Mouse (Mus musculus): Measurements from ENCODE around the gene Papln.
A peak's percentile ranks its signal among the peaks of the same experiment; 100 is the strongest.

The Papln gene

DNA sequence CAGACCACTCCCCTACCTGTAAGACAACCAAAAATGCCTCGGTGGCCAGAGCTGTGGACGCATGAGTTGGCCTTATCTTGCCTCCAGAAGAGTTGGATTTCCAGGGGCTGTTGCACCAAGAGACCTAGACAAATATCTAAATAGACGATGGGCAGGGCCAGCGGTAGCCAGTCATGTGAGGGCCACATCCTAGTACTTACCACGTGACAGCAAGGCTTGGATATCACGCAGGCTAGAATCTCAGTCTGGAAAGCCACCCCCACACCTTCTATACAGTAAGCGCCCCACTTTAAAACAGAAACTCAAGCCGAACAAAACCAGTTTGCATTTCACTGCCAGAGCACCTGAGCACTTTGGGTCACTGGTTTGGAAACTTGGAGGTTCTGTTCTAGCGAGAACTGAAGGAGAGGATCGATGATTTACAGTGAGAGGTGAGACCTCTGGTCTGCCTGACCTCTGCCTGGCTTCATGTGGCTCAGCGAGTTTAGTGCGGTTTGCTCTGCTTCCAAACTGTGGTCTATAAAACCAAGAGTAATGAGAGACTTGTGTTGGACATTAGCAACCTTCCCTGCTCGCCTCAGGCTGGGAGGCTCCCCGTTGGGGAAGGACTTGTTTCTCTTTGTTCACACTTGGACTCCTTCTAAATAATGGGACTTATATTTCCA is 4.9 kb downstream of the Papln start:
- DNase-seq (ENCODE audit: low spot score) = no peak

DNA sequence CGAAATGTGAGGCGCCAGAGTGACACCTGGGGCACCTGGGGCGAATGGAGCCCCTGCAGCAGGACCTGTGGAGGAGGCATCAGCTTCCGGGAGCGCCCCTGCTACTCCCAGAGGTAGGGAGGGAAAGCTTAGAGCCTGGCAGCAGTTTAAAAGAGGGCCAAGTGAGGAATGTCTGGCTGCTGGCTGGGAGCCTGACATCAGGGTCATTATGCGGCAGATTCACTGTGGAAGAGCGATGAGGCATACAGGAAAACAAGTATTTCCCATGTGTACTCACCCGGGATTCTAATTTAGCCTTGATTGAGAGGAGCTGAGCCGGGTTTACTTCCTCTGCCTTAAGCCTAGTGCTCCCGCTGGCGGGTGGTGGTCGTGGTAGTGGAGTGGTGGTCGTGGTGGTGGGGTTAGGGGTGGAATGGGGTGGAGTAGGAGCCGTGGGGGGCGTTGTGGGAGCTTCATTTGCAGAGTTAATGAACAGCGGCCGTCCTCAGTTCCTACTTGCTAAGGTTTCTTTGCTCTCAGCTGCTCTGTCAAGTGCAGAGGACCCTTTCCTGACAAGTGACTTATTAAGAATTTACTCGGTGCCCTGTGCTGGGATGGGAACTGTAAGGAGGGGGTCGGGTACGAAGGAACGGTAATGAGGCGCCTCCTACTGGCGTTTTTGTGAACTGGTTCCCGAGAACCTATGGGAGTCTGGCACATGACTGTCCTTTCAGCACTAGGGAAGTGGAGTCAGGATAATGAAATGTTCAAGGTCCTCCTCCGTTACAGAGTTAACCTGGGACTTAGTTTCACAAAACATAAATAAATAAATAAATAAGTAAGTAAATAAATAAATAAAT is 7.2 kb downstream of the Papln start:
- peak; percentile 60 for DNase-seq (ENCODE audit: low spot score)

DNA sequence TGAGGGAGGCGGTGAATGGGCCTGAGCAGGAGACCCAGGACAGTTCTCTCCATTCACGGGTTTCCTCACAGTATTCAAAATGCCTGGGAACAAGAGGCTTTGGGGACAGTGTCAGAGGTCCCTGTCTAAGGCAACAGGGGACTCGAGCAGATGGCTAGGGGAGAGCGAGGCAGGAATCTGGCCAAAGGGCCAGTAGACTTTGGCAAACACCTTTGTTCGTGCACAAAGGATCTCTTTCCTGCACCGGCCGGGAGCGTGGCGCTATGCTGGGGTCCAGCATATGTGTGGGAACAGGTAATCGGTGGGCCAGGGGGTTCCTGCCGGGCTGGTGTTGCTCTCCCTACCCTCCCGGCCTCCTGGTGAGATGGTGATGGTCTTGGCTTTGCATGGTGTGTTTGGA is 12.2 kb downstream of the Papln start:
- DNase-seq (ENCODE audit: low spot score) = no peak

DNA sequence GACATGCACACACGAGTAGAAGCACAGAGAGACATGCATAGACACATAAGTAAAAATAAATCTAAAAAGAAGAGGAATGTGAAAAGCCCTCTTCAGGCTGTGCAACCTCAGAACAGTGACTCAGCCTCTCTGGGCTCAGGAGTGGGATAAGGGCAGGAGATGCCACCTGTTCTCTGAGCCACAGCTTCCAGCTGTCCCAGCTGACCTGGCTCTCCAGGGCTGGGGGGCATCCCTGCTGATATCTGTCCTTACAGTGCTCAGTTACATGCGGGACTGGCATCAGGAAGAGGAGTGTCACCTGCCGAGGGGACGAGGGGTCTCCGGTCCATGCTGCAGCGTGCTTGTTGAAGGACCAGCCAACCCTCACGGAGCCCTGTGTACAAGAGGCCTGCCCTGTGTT is 13.3 kb downstream of the Papln start:
- DNase-seq (ENCODE audit: low spot score) = no peak

DNA sequence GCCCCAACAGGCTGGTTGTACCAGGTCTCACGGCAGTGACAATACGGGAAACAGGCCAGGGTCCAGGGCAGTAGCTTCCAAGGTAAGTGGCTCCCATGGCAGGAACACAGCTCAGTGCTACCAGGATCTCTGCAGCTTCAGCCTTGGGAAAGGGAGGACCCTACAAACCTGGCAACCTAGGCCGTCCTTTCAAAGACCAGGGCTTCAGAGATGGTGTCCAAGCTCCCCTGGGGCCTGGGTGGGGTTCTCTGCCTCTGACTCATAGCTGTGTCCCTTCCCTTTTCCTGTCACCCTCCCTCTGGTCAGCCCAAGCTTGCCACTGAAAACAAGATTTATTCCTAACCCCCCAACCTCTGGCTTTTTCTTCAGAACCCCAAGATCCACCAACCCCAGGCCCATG is 16.7 kb downstream of the Papln start:
- DNase-seq (ENCODE audit: low spot score) = no peak

DNA sequence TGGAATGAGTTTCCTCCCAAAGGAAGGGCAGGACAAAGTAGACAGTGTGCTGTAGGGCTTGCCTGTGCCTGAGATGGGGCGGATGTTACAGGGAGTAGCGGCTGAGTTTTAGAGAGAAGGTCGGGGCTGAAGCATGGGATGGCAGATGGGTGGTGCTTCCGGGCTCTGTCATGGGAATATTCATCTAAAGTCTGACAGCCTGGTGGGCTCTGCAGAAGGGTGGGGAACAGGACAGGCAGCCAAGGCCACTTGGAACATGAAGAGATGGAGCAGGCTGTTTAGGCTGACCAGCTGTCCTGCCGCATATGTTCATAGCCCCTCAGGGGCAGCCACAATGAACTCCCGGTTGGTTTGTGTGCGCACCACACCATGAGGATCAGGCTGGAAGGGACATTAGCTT is 17.8 kb downstream of the Papln start:
- DNase-seq (ENCODE audit: low spot score) = no peak

DNA sequence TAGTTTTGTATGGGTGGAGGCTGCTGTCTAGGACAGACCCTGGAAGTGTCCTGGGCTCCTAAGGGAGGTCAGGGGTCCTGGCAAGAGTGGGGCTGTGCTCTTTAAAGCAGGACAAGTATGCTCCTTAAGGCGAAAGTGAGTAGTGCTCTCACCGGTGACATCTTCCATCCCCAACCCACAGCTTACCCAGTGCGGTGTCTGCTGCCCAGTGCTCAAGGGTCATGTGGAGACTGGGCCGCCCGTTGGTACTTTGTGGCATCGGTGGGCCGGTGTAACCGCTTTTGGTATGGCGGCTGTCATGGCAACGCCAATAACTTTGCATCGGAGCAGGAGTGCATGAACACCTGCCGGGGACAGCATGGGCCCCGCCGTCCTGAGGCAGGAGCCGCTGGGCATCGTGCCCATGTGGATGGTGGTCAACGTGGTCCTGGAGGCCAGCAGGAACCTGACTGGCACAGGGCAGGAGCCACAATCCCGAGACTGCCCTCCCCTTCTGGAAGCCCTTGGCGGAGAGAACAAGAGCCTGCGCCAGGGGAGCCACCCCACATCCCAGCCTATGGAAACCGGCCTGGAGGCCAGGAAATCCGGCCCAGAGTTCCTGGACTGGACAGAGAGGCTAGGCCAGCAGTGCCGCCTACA is 18.3 kb downstream of the Papln start:
- no peak for DNase-seq (ENCODE audit: low spot score)

DNA sequence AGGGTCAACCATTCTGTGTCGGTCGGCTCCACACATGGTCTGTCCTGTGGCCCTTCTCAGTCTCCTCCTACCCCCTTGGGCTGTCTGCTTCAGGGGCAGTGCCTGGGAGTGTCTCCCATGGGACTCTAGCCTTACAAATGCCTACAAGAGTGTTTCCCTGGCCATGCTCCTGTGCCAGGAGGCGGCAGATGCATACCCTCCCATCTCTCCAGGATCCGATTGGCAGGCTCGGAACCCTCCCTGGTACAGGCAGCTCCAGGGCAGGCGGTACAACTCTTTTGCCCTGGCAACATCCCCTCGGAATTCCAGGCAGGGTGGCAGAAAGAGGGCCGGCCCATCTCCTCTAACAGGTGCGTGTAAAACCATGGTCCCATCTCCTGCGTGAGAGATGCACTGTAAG is 19.2 kb downstream of the Papln start:
- DNase-seq (ENCODE audit: low spot score) = no peak

DNA sequence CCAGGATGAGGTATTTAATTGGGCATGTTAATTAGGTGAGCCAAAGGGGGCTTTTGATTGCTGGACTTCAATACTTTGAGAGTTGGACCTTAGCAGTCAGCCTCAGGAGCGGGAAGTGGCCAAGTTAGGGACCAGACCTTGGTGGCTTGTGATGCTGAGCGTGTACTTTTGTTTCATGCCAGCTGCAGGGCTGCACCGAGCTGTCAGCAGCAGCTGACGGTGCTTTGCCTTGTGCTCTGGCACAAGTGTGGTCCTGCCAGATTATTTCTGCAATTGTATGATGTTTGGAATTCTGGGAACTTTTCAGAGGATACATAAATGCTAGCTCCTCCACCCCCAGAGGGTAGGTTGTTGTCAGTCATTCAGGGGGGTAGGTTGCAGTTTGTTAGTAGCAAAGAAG is 21.9 kb downstream of the Papln start:
- no peak for DNase-seq (ENCODE audit: low spot score)

DNA sequence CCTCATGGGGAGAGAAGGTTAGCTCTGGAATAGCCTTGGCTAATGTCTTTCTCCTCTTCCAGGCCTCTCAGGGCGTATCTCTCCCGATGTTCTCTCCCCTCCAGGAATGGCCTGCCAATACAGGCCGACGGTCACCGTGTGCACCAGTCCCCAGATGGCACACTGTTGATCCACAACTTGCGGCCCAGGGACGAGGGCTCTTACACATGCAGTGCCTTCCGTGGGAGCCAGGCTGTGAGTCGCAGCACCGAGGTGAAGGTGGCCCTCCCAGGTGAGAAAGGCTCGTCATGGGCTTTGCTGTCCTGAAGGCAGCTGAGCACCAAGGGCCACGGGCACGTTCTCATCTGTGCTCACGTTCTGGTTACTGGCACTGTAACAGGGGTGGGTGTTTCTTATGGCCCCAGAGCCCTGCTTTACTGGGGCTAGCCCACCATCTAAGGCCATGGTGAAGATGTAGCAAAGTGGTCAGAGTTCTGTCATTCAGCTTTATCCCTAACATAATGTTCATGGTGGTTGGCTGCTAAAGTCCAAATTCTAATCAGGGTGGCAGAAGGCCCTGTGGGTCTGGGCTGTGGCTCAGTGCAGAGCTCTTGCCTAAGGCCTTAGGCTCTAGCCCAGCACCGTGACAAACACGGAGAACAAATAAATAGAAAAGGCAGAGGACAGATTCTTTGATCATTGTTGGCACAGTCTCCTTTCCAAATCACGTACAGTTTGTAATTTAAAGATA is 25.8 kb downstream of the Papln start:
- no peak for DNase-seq (ENCODE audit: low spot score)

DNA sequence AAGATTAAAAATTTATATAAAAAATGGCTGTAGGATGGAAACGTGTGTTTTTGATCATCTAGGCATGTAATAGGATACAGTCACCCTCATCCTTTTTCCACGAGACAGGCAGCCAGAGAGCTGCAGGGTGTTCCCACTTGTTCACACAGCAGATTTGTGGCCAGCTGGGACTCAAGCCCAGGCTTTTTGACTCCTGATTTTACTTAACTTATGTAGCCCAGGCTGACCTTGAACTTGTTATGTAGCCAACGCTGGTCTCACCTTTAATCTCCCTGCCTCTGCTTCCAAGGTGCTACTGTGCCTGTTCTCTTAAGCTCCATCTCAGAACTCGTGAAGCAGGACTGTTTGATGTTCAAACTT is 26.3 kb downstream of the Papln start:
- DNase-seq (ENCODE audit: low spot score) = no peak

DNA sequence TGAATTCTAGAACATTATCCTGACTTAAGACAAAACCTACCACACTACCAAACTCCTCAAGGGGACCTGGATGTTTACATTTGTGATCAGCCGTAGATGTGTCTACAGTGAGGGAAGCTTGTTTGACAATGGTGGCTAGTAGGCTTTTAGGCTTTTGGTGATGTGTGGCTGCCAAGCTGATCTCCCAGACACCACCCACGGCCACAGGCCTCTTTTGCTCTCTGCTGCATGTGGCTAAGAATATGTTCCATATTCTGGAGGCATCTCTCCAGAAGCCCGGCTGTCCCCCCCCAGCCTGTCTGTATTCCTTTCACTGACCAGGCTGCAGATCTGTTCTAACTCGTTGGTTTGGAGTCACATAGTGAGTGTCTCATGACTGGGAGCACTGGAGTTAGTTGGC is 27.3 kb downstream of the Papln start:
- DNase-seq (ENCODE audit: low spot score) = no peak

DNA sequence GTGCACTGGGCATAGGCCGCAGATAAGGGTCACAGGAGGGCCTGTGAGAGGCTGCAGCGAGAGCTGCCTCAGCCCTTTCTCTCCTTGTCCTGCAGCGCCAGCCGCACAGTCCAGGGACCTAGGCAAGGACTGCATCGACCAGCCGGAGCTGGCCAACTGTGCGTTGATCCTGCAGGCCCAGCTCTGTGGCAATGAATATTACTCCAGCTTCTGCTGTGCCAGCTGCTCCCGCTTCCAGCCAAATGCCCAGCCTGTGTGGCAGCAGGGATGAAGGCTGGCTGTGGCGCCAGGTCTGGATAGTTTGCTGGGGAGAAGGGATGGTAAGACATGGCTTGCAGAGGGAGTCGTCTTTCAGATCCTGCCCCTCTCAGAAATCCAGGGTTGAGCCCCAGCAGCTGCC is 28.3 kb downstream of the Papln start:
- peak; percentile 36 for DNase-seq (ENCODE audit: low spot score)

DNA sequence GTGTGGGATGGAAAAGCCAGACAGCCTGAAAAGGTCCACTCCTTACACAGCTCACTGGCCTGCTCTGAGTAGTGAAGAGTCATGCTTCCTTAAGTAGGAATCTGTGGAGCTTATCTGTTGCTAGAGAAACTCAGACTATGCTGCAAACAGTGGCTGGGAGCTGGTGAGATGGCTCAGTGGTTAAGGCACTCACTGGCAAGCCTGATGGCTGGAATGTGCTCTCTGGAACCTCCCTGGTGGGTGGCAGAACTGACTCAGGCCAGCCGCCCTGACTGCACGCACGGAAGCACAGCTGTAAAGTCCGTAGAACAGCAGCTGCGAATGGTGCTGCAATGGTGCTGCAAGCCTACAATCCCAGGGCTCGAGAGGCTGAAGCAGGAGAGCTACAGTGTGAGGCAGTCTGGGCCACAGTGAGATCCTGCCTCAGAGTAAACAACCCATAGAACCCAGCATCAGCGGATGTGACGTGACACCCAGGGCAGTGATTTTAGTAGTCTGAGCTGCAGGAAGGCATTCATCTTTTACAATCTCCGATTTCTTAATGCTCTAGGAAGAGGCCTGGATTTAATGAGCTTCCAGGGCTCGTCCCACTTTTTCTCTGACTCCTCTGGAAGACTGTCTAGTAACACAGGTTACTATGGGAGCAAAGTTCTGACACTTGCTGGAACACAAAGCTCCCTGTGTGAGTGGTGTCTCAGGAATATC is 29.4 kb downstream of the Papln start:
- DNase-seq (ENCODE audit: low spot score) = no peak

DNA sequence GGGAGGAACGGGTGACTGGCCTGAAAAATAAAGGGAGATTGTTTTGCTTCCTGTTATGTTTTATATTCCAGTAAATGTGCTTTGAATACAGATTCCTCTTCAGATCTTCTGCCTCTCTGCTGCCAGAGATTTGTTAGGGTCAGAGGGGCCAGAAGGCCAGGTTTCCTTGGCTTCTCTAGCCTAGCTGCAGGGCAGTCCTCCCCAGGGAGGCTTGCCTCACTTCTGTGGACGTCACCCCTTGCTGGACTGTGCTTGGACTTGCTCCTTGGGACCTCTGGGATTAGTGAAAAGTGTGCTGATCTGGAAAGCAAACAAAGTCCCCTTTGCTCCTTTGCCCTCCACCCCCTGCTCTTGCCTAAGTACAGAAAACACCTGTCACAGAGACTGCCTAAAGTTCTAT is 31.6 kb downstream of the Papln start:
- no peak for DNase-seq (ENCODE audit: low spot score)

DNA sequence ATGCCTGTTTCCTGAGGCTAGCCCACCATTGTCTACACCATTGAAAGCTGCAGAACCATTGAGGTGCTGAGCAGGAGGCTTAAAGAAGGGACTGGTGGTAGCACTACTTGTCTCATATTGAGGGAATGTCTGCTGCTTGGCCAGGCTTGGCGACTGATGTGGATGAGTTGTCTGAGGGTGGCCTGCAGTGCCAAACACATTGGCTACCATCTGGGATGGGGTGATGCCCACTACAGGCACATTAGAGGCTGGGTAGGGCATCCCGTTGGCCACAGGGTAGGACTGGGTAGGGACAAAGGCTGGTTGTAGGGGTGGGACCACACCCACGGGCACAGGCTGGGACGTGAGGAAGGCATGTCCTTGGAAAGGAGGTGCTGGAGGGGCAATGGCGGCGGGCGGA is 32.2 kb downstream of the Papln start:
- no peak for DNase-seq (ENCODE audit: low spot score)

DNA sequence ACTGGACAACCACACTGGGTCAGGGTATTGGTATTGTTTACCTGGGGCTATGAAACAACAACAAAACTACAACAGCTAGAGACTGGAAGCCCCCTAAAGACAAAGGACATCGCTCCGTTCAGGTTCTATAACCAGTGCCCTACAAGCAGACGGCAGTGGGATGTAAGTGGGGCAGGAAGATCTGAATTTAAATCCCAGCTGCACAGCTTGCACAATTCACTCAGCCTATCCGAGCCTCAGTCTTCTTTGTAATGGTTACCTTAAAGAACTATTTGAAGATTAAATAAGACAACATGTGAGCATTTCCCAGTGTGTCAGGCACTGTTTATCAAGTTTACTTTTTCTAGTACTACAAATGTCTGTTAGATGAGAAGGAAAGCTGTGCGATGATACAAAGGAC is 34.9 kb downstream of the Papln start:
- no peak for DNase-seq (ENCODE audit: low spot score)

DNA sequence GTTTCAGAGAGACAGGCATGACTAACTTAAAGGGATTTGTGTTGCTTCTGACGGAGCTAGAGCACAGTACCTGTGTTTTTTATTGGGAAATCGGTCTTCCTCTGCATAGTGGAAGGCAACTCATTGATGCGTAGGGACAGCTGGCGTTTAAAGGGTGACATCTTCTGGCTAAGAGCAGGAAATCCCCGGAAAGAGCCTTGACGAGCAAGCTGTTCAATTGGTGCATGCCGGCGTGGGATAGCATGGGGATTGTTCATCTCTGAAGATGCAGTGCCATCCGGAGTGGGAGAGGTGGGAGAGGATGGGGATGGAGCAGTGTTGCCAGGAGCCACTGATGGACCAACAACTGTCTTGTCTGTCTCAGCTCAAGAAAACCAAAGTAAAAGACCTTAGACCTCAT is 37.5 kb downstream of the Papln start:
- DNase-seq (ENCODE audit: low spot score) = peak; percentile 60

DNA sequence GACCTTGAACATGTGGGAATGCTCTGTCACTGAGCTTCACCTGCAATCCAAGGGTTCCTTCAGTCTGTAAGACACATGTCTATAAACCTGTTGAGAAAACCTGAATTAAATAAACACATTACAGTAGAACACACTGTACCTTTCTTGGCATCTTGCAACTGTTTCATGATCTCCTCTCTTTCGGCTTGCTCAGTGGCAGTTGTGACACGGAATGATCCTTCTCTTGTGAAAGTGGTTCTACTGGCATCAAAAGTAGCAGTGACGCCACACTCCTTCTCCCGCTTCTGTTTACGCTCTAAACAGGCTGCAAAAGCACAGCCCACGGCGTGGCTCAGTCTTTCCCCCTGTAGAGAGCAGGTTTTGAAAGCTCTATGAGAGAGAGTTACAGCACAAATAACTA is 40.2 kb downstream of the Papln start:
- no peak for DNase-seq (ENCODE audit: low spot score)

DNA sequence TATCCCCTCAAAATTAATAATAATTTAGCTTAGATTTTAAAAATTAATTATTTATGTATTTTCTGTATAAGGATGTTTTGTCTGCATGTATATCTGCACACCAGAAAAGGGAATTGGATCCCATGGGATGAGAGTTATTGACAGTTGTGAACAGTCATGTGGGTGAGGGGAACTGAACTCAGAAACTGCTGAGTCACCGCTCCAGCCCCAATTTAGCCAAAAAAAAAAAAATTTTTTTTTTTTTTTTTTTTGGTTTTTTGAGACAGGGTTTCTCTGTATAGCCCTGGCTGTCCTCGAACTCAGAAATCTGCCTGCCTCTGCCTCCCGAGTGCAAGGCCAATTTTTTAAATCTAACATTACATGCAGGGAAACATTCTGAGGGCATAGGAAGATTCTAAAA is 48.5 kb downstream of the Papln start:
- no peak for DNase-seq (ENCODE audit: low spot score)

DNA sequence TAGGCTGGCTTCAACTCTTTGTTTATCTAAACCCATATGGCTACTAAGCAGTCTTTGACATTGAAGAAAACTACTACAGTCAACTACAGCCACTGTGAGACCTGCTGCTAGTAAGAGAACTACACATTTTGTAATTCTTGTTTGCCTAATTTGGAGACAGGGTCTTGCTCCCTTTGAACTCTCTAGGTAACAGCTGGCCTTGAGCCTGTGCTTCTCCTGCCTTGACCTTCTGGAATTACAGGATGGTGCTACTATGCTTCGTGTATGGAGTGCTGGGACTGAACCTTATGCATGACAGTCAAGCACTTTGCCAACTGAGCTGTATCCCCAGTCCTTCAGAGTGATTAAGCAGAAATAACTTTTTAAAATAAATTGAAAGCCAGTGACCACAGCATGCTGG is 53.2 kb downstream of the Papln start:
- no peak for DNase-seq (ENCODE audit: low spot score)

DNA sequence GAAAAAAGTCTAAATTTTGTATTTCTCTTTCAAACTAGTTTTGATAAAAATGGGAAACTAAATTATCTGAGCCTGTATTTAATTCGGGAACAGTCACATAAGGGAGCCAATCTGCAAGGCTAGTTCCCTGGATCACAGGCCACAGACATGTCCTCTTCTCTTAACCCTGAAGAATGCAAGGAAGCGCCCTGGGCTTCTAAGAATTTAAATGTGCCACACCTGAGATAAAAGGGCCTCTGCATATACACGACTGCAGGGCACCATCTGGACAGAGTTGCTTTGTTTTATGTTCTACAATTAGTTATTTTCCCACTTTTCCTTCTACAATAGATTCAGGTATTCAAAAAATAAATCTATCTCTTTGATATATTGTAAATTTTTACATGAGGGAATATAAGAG is 67.0 kb downstream of the Papln start:
- DNase-seq (ENCODE audit: low spot score) = no peak
